Mouse (Mus musculus) megakaryocyte, adult 5-6 weeks (primary cell): ENCODE data around the gene Tnfrsf22. TPM values are rescaled to one million over a fixed set of nuclear protein-coding genes. Genes with fewer than 3 reads are reported as not detected.

Experiments used
- total RNA-seq, 2 experiments: library from RNA; stranded (forward) in 1 of 2; stranded (reverse) in 1 of 2; fragments of 153-499, 151-499 nt in 1 of 2; fragments of 221-1000, 200-1000 nt in 1 of 2; gene quantifications; 2 replicates each; pipeline versions ENCODE4 v1.2.3 to v1.2.4; 2015 to 2017

The Tnfrsf22 gene
- total RNA-seq, 2 experiments from 2014 or later, result 1.7 to 2.1 TPM

Other genes with a start within 250 kb of the Tnfrsf22 start
- gene Cdkn1c, start 188.6 kb downstream of the Tnfrsf22 start, total RNA-seq (2015), result 1.3 and 2.3 TPM in 2 replicates
- gene Cdkn1c, start 188.6 kb downstream of the Tnfrsf22 start, total RNA-seq (2017), result 0.41 and 0.95 TPM in 2 replicates
- 1.2 and 1.3 TPM in 2 replicates for gene Slc22a18, start 175.9 kb downstream of the Tnfrsf22 start, total RNA-seq (2015)
- gene Slc22a18, start 175.9 kb downstream of the Tnfrsf22 start, total RNA-seq (2017), result 0.94 and 1.7 TPM in 2 replicates
- not detected in 2 replicates for gene Phlda2, start 146.5 kb downstream of the Tnfrsf22 start, total RNA-seq (2015)
- not detected in 2 replicates for gene Phlda2, start 146.5 kb downstream of the Tnfrsf22 start, total RNA-seq (2017)
- 52.4 and 55.3 TPM in 2 replicates for gene Nap1l4, start 100.6 kb downstream of the Tnfrsf22 start, total RNA-seq (2015)
- 105 and 107 TPM in 2 replicates for gene Nap1l4, start 100.6 kb downstream of the Tnfrsf22 start, total RNA-seq (2017)
- 27.5 and 31.5 TPM in 2 replicates for gene Cars, start 49.6 kb downstream of the Tnfrsf22 start, total RNA-seq (2015)
- 39.8 and 45.1 TPM in 2 replicates for gene Cars, start 49.6 kb downstream of the Tnfrsf22 start, total RNA-seq (2017)
- 5.7 and 8.4 TPM in 2 replicates for gene Tnfrsf26, start 20.9 kb downstream of the Tnfrsf22 start, total RNA-seq (2015)
- 4.5 and 5.4 TPM in 2 replicates for gene Tnfrsf26, start 20.9 kb downstream of the Tnfrsf22 start, total RNA-seq (2017)
- gene Tnfrsf23, start 36.2 kb upstream of the Tnfrsf22 start, total RNA-seq (2015), result 4.9 and 6.3 TPM in 2 replicates
- 2.2 and 4.3 TPM in 2 replicates for gene Tnfrsf23, start 36.2 kb upstream of the Tnfrsf22 start, total RNA-seq (2017)
- 1.5 and 3.5 TPM in 2 replicates for gene Osbpl5, start 107.3 kb upstream of the Tnfrsf22 start, total RNA-seq (2015)
- 1.5 and 8.3 TPM in 2 replicates for gene Osbpl5, start 107.3 kb upstream of the Tnfrsf22 start, total RNA-seq (2017)
- gene Mrgprg, start 117.3 kb upstream of the Tnfrsf22 start, total RNA-seq (2015), result not detected in 2 replicates
- gene Mrgprg, start 117.3 kb upstream of the Tnfrsf22 start, total RNA-seq (2017), result not detected in 2 replicates
- 0.05 TPM in 1 of 2 replicates, not detected in the other for gene Mrgpre, start 134.8 kb upstream of the Tnfrsf22 start, total RNA-seq (2015)
- gene Mrgpre, start 134.8 kb upstream of the Tnfrsf22 start, total RNA-seq (2017), result not detected in 2 replicates
- gene Nadsyn1, start 173.2 kb upstream of the Tnfrsf22 start, total RNA-seq (2015), result 3.9 and 4.4 TPM in 2 replicates
- gene Nadsyn1, start 173.2 kb upstream of the Tnfrsf22 start, total RNA-seq (2017), result 7.5 and 11.7 TPM in 2 replicates
- gene Dhcr7, start 173.5 kb upstream of the Tnfrsf22 start, total RNA-seq (2015), result 11.4 and 13.1 TPM in 2 replicates
- 3.0 and 6.1 TPM in 2 replicates for gene Dhcr7, start 173.5 kb upstream of the Tnfrsf22 start, total RNA-seq (2017)
- not detected in 2 replicates for gene Gm498, start 217.2 kb upstream of the Tnfrsf22 start, total RNA-seq (2015)
- not detected in 2 replicates for gene Gm498, start 217.2 kb upstream of the Tnfrsf22 start, total RNA-seq (2017)